Mouse (Mus musculus): ENCODE data around the gene Uaca. TPM values are rescaled to one million over a fixed set of nuclear protein-coding genes. Genes with fewer than 3 reads are reported as not detected.
"Not testable (repeated sequence)": the region's sequence is repeated elsewhere in the genome, so short reads cannot be mapped to it uniquely, and the experiment has no call there.

The Uaca gene
- polyA plus RNA-seq, 1 experiment from 2014 or later = 58.8 TPM

- peak overlapping the region; percentile 10; the same call in 1 of the 2 replicates for H3K9ac ChIP-seq
- peaks cover 11% of the 10 kb centered on the region; the same call in 1 of the 2 replicates for H3K4me1 ChIP-seq (replicated peaks)
- H3K4me3 ChIP-seq (replicated peaks) = peak overlapping the region; percentile 84; the same call in 1 of the 2 replicates
- no peaks in the 10 kb centered on the region for H3K36me3 ChIP-seq
- no peaks in the 10 kb centered on the region for H3K9me3 ChIP-seq
- H3K4me2 ChIP-seq (replicated peaks) = peak overlapping the region; percentile 78; the same call in 1 of the 2 replicates
- no peaks in the 10 kb centered on the region for H3K27me3 ChIP-seq (replicated peaks)
- H3K27ac ChIP-seq = no peak overlapping the region
- WGBS = 66% methylated on average over 6 of the region's 6 CpGs
- no peak for ATAC-seq
Measured at GRCm38 (mm10) chr9:60797126-60797525, 2.8 kb downstream of the Uaca start.

GRCm38 (mm10) chr9:60799061-60799460 is 4.7 kb downstream of the Uaca start:
- Histone ChIP-seq H3K27ac (no peak overlapping the region), H3K4me3 (replicated peaks) (0 out of 2 replicates have a peak overlapping the region, but pooled peaks have one; percentile 1), H3K36me3 (no peaks in the 10 kb centered on the region), H3K4me2 (replicated peaks) (peak overlapping the region; percentile 24), H3K9ac (no peak overlapping the region), H3K27me3 (replicated peaks) (no peaks in the 10 kb centered on the region), H3K9me3 (no peaks in the 10 kb centered on the region), H3K4me1 (replicated peaks) (peaks cover 11% of the 10 kb centered on the region; the same call in 1 of the 2 replicates)
- 27% methylated on average over 10 of the region's 10 CpGs for WGBS
- no peak for ATAC-seq

GRCm38 (mm10) chr9:60800663-60801382 is 6.5 kb downstream of the Uaca start:
- Histone ChIP-seq H3K27ac (peak overlapping the region; percentile 49), H3K27me3 (replicated peaks) (no peaks in the 10 kb centered on the region), H3K4me2 (replicated peaks) (peak overlapping the region; percentile 45), H3K9ac (no peak overlapping the region), H3K9me3 (no peaks in the 10 kb centered on the region), H3K4me3 (replicated peaks) (no peak overlapping the region), H3K36me3 (0 out of 2 replicates have a peak, but pooled peaks cover 2% of the 10 kb centered on the region), H3K4me1 (replicated peaks) (peaks cover 12% of the 10 kb centered on the region; the same call in 1 of the 2 replicates)
- ATAC-seq = peak; percentile 85
- WGBS = 29% methylated on average over 8 of the region's 8 CpGs

DNA sequence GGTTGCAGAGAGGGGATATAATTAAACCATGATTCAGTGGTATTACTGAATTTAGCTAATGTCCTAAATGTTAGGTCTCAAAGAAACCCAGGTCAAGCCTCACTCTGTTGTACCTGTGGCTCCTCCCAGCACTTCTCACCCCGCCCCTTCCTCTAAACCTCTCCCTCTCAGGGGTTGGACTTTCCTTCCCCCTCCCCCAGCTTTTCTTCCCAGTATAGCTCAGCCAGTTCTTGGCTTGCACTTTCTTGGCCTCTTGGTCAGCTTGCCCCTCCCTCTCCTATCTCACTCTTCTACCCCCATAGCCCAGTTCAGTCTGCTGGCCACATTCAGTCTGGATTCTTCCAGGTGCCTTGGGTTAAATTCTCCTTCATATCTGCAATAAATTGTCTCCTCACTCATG is 7.4 kb downstream of the Uaca start:
- no peaks in the 10 kb centered on the region for H3K9me3 ChIP-seq
- H3K27ac ChIP-seq = 0 out of 2 replicates have a peak overlapping the region, but pooled peaks have one; percentile 18
- H3K36me3 ChIP-seq = 0 out of 2 replicates have a peak, but pooled peaks cover 3% of the 10 kb centered on the region
- no peak overlapping the region for H3K4me3 ChIP-seq (replicated peaks)
- ATAC-seq = peak; percentile 68
- 36% methylated on average over 1 of the region's 1 CpGs for WGBS
- no peaks in the 10 kb centered on the region for H3K27me3 ChIP-seq (replicated peaks)
- H3K9ac ChIP-seq = no peak overlapping the region
- H3K4me1 ChIP-seq (replicated peaks) = peaks cover 13% of the 10 kb centered on the region; the same call in 1 of the 2 replicates
- H3K4me2 ChIP-seq (replicated peaks) = peak overlapping the region; percentile 45

- ATAC-seq = no peak
- H3K36me3 ChIP-seq = 0 out of 2 replicates have a peak, but pooled peaks cover 3% of the 10 kb centered on the region
- no peak overlapping the region for H3K9ac ChIP-seq
- peak overlapping the region; percentile 45 for H3K4me2 ChIP-seq (replicated peaks)
- peaks cover 13% of the 10 kb centered on the region; the same call in 1 of the 2 replicates for H3K4me1 ChIP-seq (replicated peaks)
- no peaks in the 10 kb centered on the region for H3K9me3 ChIP-seq
- H3K4me3 ChIP-seq (replicated peaks) = no peak overlapping the region
- 89% methylated on average over 5 of the region's 5 CpGs for WGBS
- H3K27ac ChIP-seq = no peak overlapping the region
- no peaks in the 10 kb centered on the region for H3K27me3 ChIP-seq (replicated peaks)
Measured at GRCm38 (mm10) chr9:60802341-60802740, 8.0 kb downstream of the Uaca start.

GRCm38 (mm10) chr9:60806021-60806420 is 11.7 kb downstream of the Uaca start:
- Histone ChIP-seq H3K9ac (no peak overlapping the region), H3K36me3 (0 out of 2 replicates have a peak, but pooled peaks cover 3% of the 10 kb centered on the region), H3K4me2 (replicated peaks) (no peak overlapping the region), H3K4me3 (replicated peaks) (no peak overlapping the region), H3K9me3 (no peaks in the 10 kb centered on the region), H3K27ac (no peak overlapping the region), H3K4me1 (replicated peaks) (peaks cover 12% of the 10 kb centered on the region; the same call in 1 of the 2 replicates), H3K27me3 (replicated peaks) (no peaks in the 10 kb centered on the region)
- ATAC-seq = no peak
- WGBS = 95% methylated on average over 2 of the region's 2 CpGs

- WGBS = 84% methylated on average over 5 of the region's 5 CpGs
- H3K9ac ChIP-seq = no peak overlapping the region
- ATAC-seq = no peak
Measured at GRCm38 (mm10) chr9:60807996-60808395, 13.7 kb downstream of the Uaca start.

GRCm38 (mm10) chr9:60813139-60813880 is 19.0 kb downstream of the Uaca start:
- H3K4me3 ChIP-seq (replicated peaks) = peak overlapping the region; percentile 29
- WGBS = 1% methylated on average over 11 of the region's 11 CpGs
- ATAC-seq = peak; percentile 87
- peaks cover 24% of the 10 kb centered on the region for H3K4me1 ChIP-seq (replicated peaks)
- no peaks in the 10 kb centered on the region for H3K36me3 ChIP-seq
- 0 out of 2 replicates have a peak overlapping the region, but pooled peaks have one; percentile 9 for H3K9ac ChIP-seq
- no peaks in the 10 kb centered on the region for H3K9me3 ChIP-seq
- H3K27me3 ChIP-seq (replicated peaks) = no peaks in the 10 kb centered on the region
- peak overlapping the region; percentile 87 for H3K27ac ChIP-seq
- H3K4me2 ChIP-seq (replicated peaks) = peak overlapping the region; percentile 62

More at GRCm38 (mm10) chr9:60807996-60808395, 13.7 kb downstream of the Uaca start:
- H3K27me3 ChIP-seq (replicated peaks) = no peaks in the 10 kb centered on the region
- no peak overlapping the region for H3K4me2 ChIP-seq (replicated peaks)
- no peak overlapping the region for H3K4me3 ChIP-seq (replicated peaks)
- H3K4me1 ChIP-seq (replicated peaks) = peaks cover 11% of the 10 kb centered on the region
- H3K9me3 ChIP-seq = no peaks in the 10 kb centered on the region
- H3K27ac ChIP-seq = no peak overlapping the region
- 0 out of 2 replicates have a peak, but pooled peaks cover 3% of the 10 kb centered on the region for H3K36me3 ChIP-seq

- H3K4me2 ChIP-seq (replicated peaks) = peak overlapping the region; percentile 27
- no peak overlapping the region; the same call in 1 of the 2 replicates for H3K4me3 ChIP-seq (replicated peaks)
- H3K4me1 ChIP-seq (replicated peaks) = peaks cover 27% of the 10 kb centered on the region
- H3K9ac ChIP-seq = no peak overlapping the region
- no peaks in the 10 kb centered on the region for H3K36me3 ChIP-seq
- H3K27ac ChIP-seq = peak overlapping the region; percentile 54; the same call in 1 of the 2 replicates
- peak; percentile 63 for ATAC-seq
- 70% methylated on average over 8 of the region's 8 CpGs for WGBS
- H3K27me3 ChIP-seq (replicated peaks) = no peaks in the 10 kb centered on the region
- H3K9me3 ChIP-seq = no peaks in the 10 kb centered on the region
Measured at GRCm38 (mm10) chr9:60815502-60815901, 21.2 kb downstream of the Uaca start.

DNA sequence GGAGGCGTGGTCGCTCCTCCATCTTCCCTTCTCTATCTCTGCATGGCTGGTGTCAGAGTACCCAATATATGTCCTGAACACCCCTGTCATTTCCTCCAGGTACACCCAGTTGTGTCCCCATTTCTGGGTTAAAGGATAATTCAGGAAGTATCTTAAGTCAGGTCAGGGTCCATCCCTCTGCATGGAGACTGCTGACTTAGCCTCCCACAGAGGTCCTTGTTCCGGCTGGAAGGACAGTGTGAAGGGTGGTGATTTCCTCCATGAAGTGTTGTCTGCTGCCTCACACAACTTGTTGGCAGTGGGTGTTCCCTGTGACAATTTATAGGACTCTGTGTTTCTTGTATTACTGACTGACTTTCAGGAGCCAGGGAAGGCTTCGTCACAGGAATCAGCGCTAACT is 23.2 kb downstream of the Uaca start:
- 75% methylated on average over 5 of the region's 5 CpGs for WGBS
- peak; percentile 57 for ATAC-seq
- 0 out of 2 replicates have a peak overlapping the region, but pooled peaks have one; percentile 24 for H3K27ac ChIP-seq
- H3K27me3 ChIP-seq (replicated peaks) = no peaks in the 10 kb centered on the region
- H3K4me3 ChIP-seq (replicated peaks) = no peak overlapping the region
- H3K9ac ChIP-seq = no peak overlapping the region
- H3K36me3 ChIP-seq = no peaks in the 10 kb centered on the region
- H3K4me2 ChIP-seq (replicated peaks) = no peak overlapping the region
- peaks cover 27% of the 10 kb centered on the region for H3K4me1 ChIP-seq (replicated peaks)
- H3K9me3 ChIP-seq = no peaks in the 10 kb centered on the region

DNA sequence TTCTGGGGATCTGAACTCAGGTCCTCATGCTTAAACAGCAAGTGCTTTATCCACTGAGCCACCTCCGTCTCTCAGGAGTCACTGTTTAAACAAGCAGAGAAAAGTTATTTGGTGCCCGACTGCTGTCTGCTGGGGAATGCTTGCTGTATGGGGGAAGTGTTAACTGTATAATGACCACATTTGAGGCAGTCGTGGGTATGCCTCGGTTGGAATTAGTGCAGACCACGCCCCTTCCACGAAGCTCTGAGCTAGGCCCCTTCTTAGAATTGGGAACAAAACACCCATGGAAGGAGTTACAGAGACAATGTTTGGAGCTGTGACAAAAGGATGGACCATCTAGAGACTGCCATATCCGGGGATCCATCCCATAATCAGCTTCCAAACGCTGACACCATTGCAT is 24.2 kb downstream of the Uaca start:
- WGBS = 38% methylated on average over 8 of the region's 8 CpGs
- not testable (repeated sequence) for H3K9me3 ChIP-seq; ATAC-seq; H3K9ac ChIP-seq; H3K27ac ChIP-seq; H3K4me2 ChIP-seq (replicated peaks); H3K27me3 ChIP-seq (replicated peaks); H3K4me3 ChIP-seq (replicated peaks); H3K36me3 ChIP-seq
- H3K4me1 ChIP-seq (replicated peaks) = peaks cover 17% of the 10 kb centered on the region

- no peaks in the 10 kb centered on the region for H3K9me3 ChIP-seq
- H3K27me3 ChIP-seq (replicated peaks) = no peaks in the 10 kb centered on the region
- WGBS = 31% methylated on average over 1 of the region's 1 CpGs
- H3K4me3 ChIP-seq (replicated peaks) = no peak overlapping the region
- no peaks in the 10 kb centered on the region for H3K36me3 ChIP-seq
- 0 out of 2 replicates have a peak, but pooled peaks cover 13% of the 10 kb centered on the region for H3K4me1 ChIP-seq (replicated peaks)
- no peak for ATAC-seq
- H3K27ac ChIP-seq = no peak overlapping the region
- no peak overlapping the region for H3K4me2 ChIP-seq (replicated peaks)
- no peak overlapping the region for H3K9ac ChIP-seq
Measured at GRCm38 (mm10) chr9:60819340-60819739, 25.0 kb downstream of the Uaca start.

Data from intestine, embryonic 15.5 days (tissue).